Mouse (Mus musculus) midbrain, embryonic 16.5 days (tissue): ENCODE data around the gene Afap1. TPM values are rescaled to one million over a fixed set of nuclear protein-coding genes. Genes with fewer than 3 reads are reported as not detected.

Experiments used
- ATAC-seq: fragments of 200-750 bp; cut with Nextera tagmentation; 2 replicates; pipeline ENCODE4 v1.8.0; 2017; ENCODE audit warnings: moderate TSS enrichment
- H3K27ac ChIP-seq: fragments of 300-500 bp; sonication (generic); 2 replicates; pipeline ENCODE4 v1.5.1; 2014; ENCODE audit warnings: mild to moderate bottlenecking, low read length, mixed read lengths
- H3K27me3 ChIP-seq: fragments of 300-500 bp; sonication (generic); 2 replicates; pipeline ENCODE4 v1.6.1; 2014; ENCODE audit warnings: low read depth, low read length, mixed read lengths; ENCODE audit not compliant: control insufficient read depth, insufficient read depth
- H3K36me3 ChIP-seq: fragments of 300-500 bp; sonication (generic); 2 replicates; pipeline ENCODE4 v1.6.1; 2014; ENCODE audit warnings: mild to moderate bottlenecking, low read length, moderate library complexity, mixed read lengths; ENCODE audit not compliant: control insufficient read depth, insufficient read depth
- H3K4me1 ChIP-seq: fragments of 300-500 bp; sonication (generic); 2 replicates; pipeline ENCODE4 v1.6.1; 2014; ENCODE audit warnings: mild to moderate bottlenecking, low read length, mixed read lengths; ENCODE audit not compliant: control insufficient read depth, insufficient read depth
- H3K4me2 ChIP-seq: fragments of 300-500 bp; sonication (generic); 2 replicates; pipeline ENCODE4 v1.6.1; 2014; ENCODE audit warnings: mild to moderate bottlenecking, low read length, mixed read lengths
- H3K4me3 ChIP-seq: fragments of 300-500 bp; sonication (generic); 2 replicates; pipeline ENCODE4 v1.5.1; 2014; ENCODE audit warnings: low read depth, mild to moderate bottlenecking, low read length, moderate library complexity, mixed read lengths
- H3K9ac ChIP-seq: fragments of 300-500 bp; sonication (generic); 2 replicates; pipeline ENCODE4 v1.6.1; 2014; ENCODE audit warnings: low read depth, low read length, mixed read lengths
- H3K9me3 ChIP-seq: fragments of 300-500 bp; sonication (generic); replicated peaks from 2 replicates; pipeline ENCODE4 v1.6.1; 2014; ENCODE audit warnings: mild to moderate bottlenecking, low read length, mixed read lengths; ENCODE audit not compliant: control insufficient read depth, poor library complexity, severe bottlenecking
- WGBS: fragments of 180-500 bp; shearing (Covaris S2); extraction: QIAGEN DNeasy Blood & Tissue Kit; methylation state at CpG from one replicate; pipeline ENCODE4 v1.1.7; 2014; 5-methylcytosine and 5-hydroxymethylcytosine counted together
- polyA plus RNA-seq: library from polyadenylated mRNA; unstranded; fragments of >200 nt; fragmentation: Nextera tagmentation; extraction: Ambion mirVana; gene quantifications from 2 replicates; pipeline ENCODE4 v1.2.1, GENCODE M21; 2015

The Afap1 gene
- polyA plus RNA-seq, 1 experiment from 2014 or later: 61.2 TPM

DNA sequence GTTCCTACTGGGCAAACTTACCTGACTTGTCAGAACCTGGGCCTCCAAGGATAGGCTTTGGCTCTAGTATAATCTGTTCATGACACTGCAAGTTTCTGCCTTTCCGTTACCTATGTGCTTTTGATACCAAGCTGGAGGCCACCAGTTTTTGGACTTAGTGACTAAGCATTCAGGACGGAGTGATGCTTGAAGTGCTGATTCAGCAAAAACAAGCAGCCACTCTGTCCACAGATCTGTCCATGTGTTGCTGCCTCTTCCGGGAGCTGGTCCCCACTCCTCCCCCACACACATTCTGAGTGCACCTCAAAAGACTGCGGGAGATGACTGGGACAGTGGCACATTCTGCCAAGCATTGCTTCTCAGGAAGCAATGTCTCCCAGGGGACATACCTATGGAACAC, 116.3 kb downstream of the Afap1 start:
- no peaks in the 10 kb centered on the region for H3K36me3 ChIP-seq
- WGBS: 88% methylated on average over 4 of the region's 4 CpGs

DNA sequence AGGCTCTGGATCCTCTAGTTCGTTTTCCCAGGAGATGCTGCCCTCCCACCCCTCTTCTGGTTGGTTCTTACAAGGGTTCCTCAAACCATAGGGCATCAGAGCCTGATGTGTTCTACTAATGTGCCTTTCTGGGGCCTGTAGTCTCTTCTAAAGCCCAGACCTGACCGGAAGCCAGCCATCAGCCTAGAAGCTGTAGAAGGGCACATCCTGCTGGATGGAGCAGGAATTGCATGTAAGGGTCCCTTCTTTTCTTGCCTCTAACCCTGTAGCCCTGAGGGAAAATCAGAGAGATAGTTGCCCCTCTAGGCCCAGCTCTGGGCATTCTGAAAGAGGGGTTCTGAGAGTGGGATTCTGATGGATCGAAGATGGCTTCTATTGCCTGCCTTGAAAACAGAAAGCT, 125.2 kb downstream of the Afap1 start:
- Histone ChIP-seq H3K4me2 (no peak overlapping the region), H3K27ac (no peak overlapping the region), H3K4me1 (no peaks in the 10 kb centered on the region), H3K4me3 (no peak overlapping the region), H3K9me3 (no peaks in the 10 kb centered on the region), H3K9ac (no peak overlapping the region), H3K27me3 (no peaks in the 10 kb centered on the region), H3K36me3 (peaks cover 7% of the 10 kb centered on the region; the same call in 1 of the 2 replicates)
- 89% methylated on average over 3 of the region's 3 CpGs for WGBS
- no peak for ATAC-seq

More for the DNA sequence above, 116.3 kb downstream of the Afap1 start:
- ATAC-seq: no peak
- H3K27me3 ChIP-seq: no peaks in the 10 kb centered on the region
- no peak overlapping the region for H3K27ac ChIP-seq
- H3K4me3 ChIP-seq: no peak overlapping the region
- H3K4me2 ChIP-seq: no peak overlapping the region
- H3K9me3 ChIP-seq: no peaks in the 10 kb centered on the region
- no peak overlapping the region for H3K9ac ChIP-seq
- no peaks in the 10 kb centered on the region for H3K4me1 ChIP-seq

DNA sequence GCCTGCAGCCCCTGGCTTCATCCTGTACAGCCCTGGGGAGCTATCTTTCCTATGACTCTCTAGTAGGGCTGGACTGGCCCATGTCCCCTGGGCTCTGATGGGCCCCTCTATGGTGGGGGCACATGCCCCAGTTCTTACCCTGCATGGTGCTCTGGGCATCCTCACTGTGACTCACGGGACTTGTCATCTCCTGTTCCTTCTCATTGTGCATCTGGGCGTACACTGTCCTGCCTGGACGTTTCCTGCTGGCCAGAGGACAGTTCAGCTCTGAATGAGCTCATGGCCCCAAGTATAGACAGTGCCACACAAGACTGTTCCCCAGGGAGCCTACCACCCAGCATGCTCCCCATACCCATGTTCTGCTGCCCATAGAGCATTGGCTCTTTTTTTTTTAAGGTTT, 128.0 kb downstream of the Afap1 start:
- WGBS: 84% methylated on average over 3 of the region's 3 CpGs
- ATAC-seq: no peak
- peaks cover 7% of the 10 kb centered on the region; the same call in 1 of the 2 replicates for H3K36me3 ChIP-seq

DNA sequence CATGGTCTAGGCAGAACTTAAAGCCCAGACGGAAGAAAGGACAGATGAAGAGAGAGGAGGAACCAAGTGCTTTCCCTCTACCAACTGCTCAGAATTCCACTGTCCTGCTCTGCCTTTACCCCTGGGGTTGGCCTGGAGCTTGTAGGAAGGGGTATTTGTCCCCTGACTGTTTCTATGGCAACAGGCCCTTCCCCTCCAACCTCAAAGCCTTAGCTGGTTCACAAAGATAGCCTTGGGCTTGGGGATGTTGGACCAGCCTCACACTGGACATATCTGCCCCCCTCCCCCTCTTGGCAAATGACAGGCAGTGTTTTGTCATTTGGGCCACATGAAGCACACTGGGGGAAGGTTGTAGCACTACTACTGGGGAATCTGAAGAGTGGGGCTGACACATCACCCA, 129.2 kb downstream of the Afap1 start:
- WGBS: 75% methylated on average over 1 of the region's 1 CpGs
- Histone ChIP-seq H3K4me2 (no peak overlapping the region), H3K9me3 (no peaks in the 10 kb centered on the region), H3K27ac (no peak overlapping the region), H3K27me3 (no peaks in the 10 kb centered on the region), H3K4me3 (no peak overlapping the region), H3K4me1 (no peaks in the 10 kb centered on the region), H3K9ac (no peak overlapping the region), H3K36me3 (peaks cover 7% of the 10 kb centered on the region; the same call in 1 of the 2 replicates)
- no peak for ATAC-seq

More for the DNA sequence above, 128.0 kb downstream of the Afap1 start:
- no peaks in the 10 kb centered on the region for H3K4me1 ChIP-seq
- no peaks in the 10 kb centered on the region for H3K27me3 ChIP-seq
- H3K9ac ChIP-seq: no peak overlapping the region
- no peaks in the 10 kb centered on the region for H3K9me3 ChIP-seq
- H3K27ac ChIP-seq: no peak overlapping the region
- no peak overlapping the region for H3K4me2 ChIP-seq
- H3K4me3 ChIP-seq: no peak overlapping the region

DNA sequence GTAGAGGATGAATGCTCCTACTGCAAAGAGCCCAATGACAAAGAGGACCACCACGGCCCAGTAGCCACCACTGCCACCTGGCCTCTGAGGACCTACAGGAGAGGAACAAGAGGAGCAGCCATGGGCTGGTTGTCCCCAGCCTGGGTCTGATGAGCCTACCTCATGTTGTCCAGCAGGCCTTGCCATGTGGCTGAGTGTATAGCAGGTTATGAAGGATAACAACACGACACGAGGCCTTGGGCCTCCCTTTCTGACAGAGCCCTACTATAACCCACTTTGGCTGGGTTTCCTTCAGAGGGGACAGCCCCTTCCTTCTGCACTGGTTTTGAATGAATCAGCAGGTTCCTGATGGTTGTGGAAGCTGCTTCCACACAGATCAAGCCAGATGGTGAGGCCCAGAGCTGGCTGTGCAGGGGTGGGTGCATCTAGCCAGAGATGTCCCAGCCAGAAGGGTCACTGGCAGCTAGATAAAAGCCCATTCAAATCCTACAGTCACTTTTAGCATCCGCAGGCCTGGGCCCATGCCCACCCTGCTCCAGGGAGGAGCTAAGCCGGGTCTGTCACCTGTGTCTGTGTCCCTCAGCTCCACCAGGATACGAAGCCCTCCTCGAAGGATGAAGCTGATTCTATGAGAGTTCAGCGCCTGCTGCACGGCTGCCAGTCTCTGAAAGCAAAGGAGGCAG, 131.0 kb downstream of the Afap1 start:
- Histone ChIP-seq H3K9me3 (no peaks in the 10 kb centered on the region), H3K9ac (no peak overlapping the region), H3K4me2 (no peak overlapping the region), H3K4me1 (no peaks in the 10 kb centered on the region), H3K27me3 (no peaks in the 10 kb centered on the region), H3K36me3 (0 out of 2 replicates have a peak, but pooled peaks cover 3% of the 10 kb centered on the region), H3K4me3 (no peak overlapping the region), H3K27ac (no peak overlapping the region)
- no peak for ATAC-seq
- 86% methylated on average over 9 of the region's 9 CpGs for WGBS

DNA sequence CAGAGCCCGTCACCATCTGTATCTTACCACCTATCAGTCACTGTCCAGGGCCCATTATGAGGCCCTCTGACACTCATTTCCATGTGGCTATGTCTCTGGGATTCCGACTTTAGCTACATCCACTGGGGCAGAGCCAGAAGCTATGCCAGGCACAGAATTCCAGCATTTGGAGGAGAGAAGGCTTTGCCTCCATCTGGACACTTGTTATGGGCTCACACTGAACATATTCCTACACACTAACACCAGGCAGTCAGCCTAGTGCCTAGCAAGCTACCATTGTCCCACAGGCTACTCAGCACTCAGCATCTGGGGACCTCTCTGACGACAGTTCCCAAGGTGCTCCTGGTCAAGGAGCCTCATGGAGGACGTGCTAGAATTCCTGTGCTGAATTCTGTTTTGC, 132.0 kb downstream of the Afap1 start:
- Histone ChIP-seq H3K9me3 (no peaks in the 10 kb centered on the region), H3K27ac (no peak overlapping the region), H3K27me3 (no peaks in the 10 kb centered on the region), H3K36me3 (no peaks in the 10 kb centered on the region), H3K4me1 (no peaks in the 10 kb centered on the region), H3K9ac (no peak overlapping the region), H3K4me2 (no peak overlapping the region), H3K4me3 (no peak overlapping the region)
- 90% methylated on average over 4 of the region's 4 CpGs for whole genome bisulfite sequencing
- no peak for ATAC-seq

DNA sequence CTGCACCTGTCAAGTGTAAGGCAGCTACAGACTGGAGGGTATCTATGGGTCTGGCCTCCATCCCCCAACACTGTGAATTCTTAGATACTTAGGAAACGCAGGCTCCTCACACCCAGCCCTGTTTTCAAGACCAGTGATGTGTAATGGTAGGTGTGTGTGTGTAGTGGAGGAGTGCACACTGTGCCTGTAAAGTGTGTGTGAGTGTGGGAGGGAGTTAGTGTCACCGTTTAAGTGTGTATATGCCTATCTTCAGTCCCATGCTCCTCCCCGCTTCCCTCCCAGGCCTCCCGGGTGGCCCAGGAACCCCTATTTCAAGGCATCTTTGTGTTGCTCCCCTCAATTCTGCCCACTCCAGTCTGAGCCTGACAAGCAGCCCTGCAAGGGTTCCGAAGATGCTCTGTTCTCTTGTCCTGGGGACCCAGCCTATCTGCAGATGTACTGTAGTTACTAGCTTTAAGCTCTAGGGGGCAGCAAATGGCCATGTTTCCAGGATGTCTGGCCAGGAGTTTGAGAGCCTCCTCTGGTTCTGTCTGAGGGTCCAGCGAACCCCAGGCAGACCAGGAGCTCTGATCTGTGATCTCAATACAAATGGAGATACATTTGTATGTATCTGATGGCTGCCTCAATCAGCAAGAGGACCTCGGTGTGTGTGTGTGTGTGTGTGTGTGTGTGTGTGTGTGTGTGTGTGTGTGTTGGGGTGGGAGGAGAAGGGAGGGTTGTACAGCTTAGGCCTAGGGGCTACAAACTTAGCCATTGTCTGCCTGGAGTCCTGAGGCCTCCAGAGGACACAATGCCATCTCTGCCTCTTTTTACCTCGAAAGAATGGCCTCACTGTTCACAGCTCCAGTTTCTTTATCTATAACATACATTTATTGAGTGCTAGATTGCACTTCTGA, 140.7 kb downstream of the Afap1 start:
- H3K9me3 ChIP-seq: no peaks in the 10 kb centered on the region
- no peaks in the 10 kb centered on the region; the same call in 1 of the 2 replicates for H3K36me3 ChIP-seq
- peak; percentile 77 for ATAC-seq
- no peaks in the 10 kb centered on the region for H3K27me3 ChIP-seq
- H3K27ac ChIP-seq: no peak overlapping the region
- H3K4me3 ChIP-seq: no peak overlapping the region
- no peaks in the 10 kb centered on the region for H3K4me1 ChIP-seq
- H3K4me2 ChIP-seq: no peak overlapping the region
- H3K9ac ChIP-seq: no peak overlapping the region
- 41% methylated on average over 8 of the region's 8 CpGs for WGBS

DNA sequence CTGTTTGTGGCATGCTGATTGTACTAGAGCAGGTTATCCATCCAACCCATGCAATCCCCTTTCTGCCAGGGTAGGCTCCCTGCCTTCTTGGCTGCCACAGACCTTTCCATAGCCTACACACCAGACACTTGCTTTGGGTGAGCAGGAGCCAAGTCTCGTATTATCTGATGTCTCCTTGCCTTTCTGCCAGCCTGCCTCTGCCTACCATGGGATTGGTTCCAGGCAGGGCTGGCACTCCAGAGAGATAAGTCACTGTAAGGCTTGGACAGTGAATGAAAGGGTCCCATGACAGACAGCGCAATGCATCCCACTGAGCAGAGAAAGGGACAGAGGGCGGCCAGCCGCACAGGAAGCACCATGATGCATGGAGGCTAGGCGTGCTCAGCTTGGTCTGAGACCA, 146.5 kb downstream of the Afap1 start:
- 84% methylated on average over 5 of the region's 5 CpGs for WGBS
- no peaks in the 10 kb centered on the region for H3K27me3 ChIP-seq
- H3K4me2 ChIP-seq: no peak overlapping the region
- H3K27ac ChIP-seq: no peak overlapping the region; the same call in 1 of the 2 replicates
- H3K36me3 ChIP-seq: no peaks in the 10 kb centered on the region
- no peak overlapping the region for H3K4me3 ChIP-seq
- ATAC-seq: no peak
- H3K4me1 ChIP-seq: peaks cover 6% of the 10 kb centered on the region; the same call in 1 of the 2 replicates
- no peaks in the 10 kb centered on the region for H3K9me3 ChIP-seq
- no peak overlapping the region for H3K9ac ChIP-seq
